Mouse (Mus musculus) spleen, postnatal 36 days (tissue): Measurements from ENCODE around the gene Pcgf3.

ENCODE experiments used
- DNase-seq, 2 experiments: peaks; one replicate each; pipeline ENCODE4 v3.0.0; 2022; ENCODE audit warnings: low spot score in 2 of 2, mixed read lengths in 1 of 2

Pcgf3 gene

GRCm38 (mm10) chr5:108461082-108462065, at the start of gene Pcgf3:
Pcgf3 (plus strand) TSS chr5:108461232.
- DNase-seq, result peak; percentile 99

DNA sequence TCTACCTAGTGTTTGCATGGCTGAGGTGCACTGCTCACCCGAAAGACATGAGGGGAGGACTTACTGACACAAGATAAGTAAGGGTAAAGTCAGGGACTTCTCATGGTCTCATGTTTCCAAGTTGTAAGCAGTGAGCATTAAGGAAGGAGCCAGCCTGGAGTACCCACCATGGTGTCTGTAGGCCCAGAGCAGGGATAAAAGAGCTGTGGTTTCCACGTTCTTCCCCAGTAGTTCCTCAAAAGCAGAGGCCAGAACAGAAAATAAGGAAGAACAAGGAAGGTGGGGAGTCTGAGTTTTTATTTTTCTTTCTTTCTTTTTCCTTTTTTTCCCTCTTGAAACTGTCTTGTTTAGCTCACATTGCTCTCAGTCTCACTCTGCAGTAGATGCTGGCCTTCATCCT, 46.3 kb upstream of the Pcgf3 start:
- DNase-seq, result no peak

GRCm38 (mm10) chr5:108422741-108423140, 38.3 kb upstream of the Pcgf3 start:
- DNase-seq, result no peak

- no peak for DNase-seq
These were observed 37.6 kb upstream of the Pcgf3 start for GRCm38 (mm10) chr5:108423427-108423826.

- peak; percentile 16 to 41 for DNase-seq
These were observed 33.8 kb upstream of the Pcgf3 start for GRCm38 (mm10) chr5:108427186-108427585.

DNA sequence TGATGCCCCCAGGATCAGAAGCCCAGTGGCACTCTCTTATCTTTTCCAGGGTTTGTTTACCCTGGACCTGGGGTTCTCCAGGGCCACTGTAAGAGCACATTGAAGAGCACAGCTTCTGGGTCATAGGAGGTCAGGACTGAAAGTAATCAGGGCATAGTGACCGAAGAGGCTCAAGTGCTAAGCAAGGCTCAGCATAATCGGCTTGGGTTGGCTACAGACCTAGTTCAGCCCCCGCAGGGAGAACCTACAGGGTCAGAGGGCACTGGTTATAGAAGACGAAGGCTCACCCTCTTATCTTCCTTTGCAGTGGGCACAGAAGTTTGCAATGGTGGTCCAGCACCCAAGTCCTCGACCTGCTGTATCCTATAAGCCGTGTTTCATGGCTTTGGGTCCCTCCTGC, 29.8 kb upstream of the Pcgf3 start:
- no peak for DNase-seq

DNA sequence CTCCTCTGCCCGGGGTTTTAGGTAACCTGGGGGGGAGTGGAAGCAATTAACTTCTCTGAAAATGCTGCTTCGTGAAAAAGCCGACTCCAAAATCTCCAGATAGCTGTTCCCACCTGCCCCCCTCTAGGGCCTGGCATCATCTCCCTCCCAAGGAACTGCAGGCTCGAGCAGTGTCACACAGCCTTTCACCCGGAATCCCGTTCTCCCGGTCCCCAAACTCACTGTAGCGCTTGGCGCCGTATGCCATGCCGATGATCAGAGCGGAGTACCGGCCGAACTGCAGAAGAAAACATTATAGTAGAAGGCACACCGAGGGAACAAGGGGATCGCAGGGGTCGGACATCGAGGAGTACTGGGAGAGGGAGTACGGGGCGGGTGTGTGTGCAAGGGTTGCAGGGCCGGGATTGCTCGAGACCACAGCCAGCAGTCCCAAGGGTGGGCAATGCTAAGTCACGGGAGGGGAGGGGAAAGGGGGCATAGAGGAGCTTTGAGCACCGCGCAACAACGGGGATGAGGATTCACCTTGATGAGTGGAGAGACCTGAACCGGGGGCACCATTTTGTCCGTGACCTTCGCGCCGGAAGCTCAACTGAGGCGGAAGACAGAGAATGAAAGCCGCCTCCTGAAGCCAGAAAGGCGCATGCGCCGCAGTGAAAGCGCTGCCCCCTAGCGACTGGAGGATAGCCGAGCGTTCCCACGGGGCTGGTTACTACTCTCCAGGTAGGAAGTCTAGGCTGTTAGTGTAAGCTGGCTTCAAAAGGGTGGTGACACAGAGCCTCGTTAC, 27.0 kb upstream of the Pcgf3 start, which contains the start of gene Atp5k:
Gene Atp5k (minus strand): TSS at position 645 of the 784 bp plus-strand sequence.
- peak; percentile 91 to 93 for DNase-seq

DNA sequence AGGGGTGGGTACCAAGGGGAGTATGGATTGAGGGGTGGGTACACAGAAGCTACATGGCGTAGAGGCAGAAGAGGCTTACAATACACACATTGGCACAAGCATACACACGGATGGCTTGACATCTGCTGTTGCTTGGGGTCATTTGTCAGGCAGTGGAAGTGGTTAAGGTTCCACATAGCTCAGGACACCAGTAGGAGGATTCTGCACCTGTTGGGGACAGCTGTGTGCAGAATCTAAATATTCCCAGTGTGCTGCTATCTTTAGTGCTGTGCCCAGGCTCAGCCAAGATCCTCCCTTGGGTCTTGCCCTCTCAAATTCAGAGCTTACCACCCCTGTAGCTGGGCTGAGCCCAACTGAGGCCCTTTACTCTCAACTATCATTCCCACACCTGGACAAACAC, 24.9 kb upstream of the Pcgf3 start:
- no peak for DNase-seq

GRCm38 (mm10) chr5:108446973-108447372, 14.1 kb upstream of the Pcgf3 start:
- no peak for DNase-seq

DNA sequence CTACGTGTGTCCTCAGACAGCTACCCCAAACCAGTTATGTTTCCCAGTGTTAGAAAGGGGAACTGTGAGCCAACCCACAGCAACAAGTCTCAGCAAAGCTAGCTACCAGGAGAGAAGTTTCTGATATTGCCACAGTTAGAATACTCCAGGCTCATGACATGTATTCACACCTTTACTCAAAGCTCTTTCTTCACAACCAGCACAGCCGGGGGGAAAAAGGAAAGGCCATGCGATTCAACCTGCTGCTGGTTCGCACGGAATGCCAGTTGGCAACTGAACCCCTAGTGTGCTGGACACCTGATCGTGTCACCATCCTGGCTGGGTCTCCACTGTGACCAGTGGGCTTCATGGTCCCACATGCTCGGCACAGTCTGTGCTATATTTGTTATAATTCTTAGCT, 13.2 kb upstream of the Pcgf3 start:
- no peak for DNase-seq

- DNase-seq, result peak; percentile 22 to 42
These were observed 12.0 kb upstream of the Pcgf3 start, which contains the start of gene Mfsd7a for GRCm38 (mm10) chr5:108448785-108449668. Mfsd7a (minus strand) TSS chr5:108448891.

DNA sequence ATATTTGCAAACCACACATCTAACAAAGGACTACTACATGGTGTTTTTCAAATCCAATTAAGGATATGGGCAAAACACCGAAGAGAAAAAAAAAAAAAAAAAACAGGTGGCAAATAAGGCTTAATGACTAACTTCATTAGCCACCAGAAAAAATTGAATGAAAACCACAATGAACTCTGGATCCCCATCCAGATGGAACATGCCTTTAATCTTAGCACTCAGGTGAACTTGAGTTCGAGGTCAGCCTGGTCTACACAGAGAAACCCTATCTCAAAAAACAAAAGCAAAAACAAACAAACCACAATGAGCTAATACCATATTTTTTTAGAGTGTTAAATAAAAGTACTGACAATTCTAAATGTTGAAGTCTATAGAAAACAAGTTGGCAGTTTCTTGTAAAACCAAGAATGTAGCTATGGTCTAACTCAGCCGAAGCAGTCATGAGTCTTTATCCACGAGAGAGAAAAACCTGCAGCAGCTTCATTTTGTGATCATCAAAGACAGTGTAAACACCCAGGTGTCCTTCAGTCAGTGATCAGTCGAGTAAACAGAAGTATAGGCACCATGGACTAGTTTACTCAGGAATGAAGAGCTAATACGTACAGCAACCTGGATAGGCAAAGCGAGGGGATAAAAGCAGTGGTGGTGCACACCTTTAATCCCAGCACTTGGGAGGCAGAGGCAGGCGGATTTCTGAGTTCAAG, 10.0 kb upstream of the Pcgf3 start:
- no peak for DNase-seq

DNA sequence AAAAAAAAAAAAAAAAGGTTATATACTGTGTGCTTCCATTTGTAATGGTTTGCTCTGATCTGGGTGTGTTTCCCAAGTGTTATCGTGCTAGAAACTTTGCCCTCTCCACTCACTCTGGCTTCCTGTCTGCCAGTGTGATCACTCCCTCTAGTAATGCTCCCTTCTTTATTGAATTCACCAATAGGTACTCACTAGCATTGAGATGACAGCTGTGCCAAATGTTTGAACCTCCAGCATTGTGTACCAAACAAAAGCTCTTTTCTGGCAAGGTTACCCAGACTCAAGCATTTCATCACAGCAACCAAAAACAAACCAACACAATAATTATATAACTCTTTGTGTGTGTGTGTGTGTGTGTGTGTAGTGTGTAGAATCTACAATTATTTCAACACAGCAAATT, 9.4 kb upstream of the Pcgf3 start:
- DNase-seq, result no peak

DNA sequence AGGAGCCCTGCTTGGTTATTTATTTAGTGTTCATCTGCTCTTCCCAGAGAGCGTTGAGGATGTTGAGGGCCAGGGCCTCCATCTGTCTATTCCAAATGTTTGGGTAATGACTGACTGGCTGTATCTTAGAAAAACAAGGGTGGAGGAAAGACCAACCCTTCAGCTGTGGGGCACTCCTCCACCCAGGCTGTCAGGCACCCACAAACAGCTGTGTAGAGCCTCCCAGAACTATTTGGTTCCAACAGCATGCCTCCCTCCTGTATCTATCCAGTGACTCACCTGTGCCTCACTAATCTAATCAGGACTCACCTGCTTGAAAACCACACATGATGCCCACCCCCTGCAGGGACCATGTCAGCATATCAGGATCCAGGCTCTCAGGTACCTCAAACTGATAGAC, 8.6 kb upstream of the Pcgf3 start:
- no peak for DNase-seq

- no peak for DNase-seq
These were observed 6.9 kb upstream of the Pcgf3 start for GRCm38 (mm10) chr5:108454094-108454493.

GRCm38 (mm10) chr5:108458706-108459105, 2.3 kb upstream of the Pcgf3 start:
- no peak for DNase-seq

GRCm38 (mm10) chr5:108460461-108460860, 571 bp upstream of the Pcgf3 start:
- no peak for DNase-seq

- DNase-seq, result no peak
These were observed 1.4 kb downstream of the Pcgf3 start for GRCm38 (mm10) chr5:108462446-108462845.

- no peak for DNase-seq
These were observed 4.3 kb downstream of the Pcgf3 start for GRCm38 (mm10) chr5:108465131-108465891.

DNA sequence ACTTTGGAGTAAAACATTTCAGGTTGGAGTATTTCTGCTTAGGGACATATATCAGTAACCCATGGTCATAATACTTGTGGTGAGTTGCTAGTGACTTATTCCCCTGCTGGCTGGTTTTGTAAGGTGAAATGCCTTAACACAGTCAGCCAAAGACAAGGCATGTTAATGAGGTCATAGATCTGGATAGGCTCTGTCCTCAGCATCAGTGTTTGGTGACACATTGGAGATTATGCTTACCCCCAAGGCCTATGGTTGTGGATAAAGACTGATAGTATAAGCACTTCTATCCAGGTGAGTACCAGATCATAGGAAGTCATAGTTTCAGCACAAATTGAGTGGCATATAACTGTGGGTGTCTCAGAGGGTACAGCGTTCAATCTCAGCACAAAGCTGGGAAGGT, 5.6 kb downstream of the Pcgf3 start:
- DNase-seq, result no peak
